Mouse (Mus musculus) heart, postnatal 10 days (tissue): ENCODE data around the gene Cenpp. TPM values are rescaled to one million over a fixed set of nuclear protein-coding genes. Genes with fewer than 3 reads are reported as not detected.

Experiments used
- DNase-seq, 2 experiments: peaks; one replicate each; pipeline ENCODE4 v3.0.0; 2021
- intact Hi-C: fragments of 180-260 bp; cut with DNase I; formaldehyde crosslinking; loops from one replicate; pipeline ENCODE4 v1.15.1; 2025
- total RNA-seq, 2 experiments: library from RNA; stranded (reverse); gene quantifications; 2 replicates each; pipeline ENCODE4 v1.2.3; 2021

The Cenpp gene
- total RNA-seq, 2 experiments from 2014 or later = 5.9 to 6.9 TPM

DNA sequence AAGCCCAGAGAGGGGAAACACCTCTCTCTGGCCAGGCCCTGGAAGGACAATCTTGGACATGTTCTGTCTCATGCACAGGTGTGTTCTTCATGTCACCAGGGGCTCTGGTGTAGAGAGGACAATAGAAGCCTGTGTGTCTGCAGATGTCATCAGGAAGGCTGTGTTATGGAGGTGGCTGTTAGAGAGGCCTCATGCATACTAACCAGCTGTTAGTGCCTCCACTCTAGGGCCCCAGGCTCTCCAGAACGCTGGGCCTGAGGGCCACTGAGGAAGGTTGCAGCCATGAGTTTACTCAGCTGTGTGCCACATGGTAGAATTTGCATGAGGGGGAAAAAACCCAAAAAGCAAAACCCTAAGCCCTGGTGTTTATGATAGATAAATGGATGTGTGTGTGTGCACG lies 185.0 kb downstream of the Cenpp start:
- intact Hi-C loops = no loop called here
- no peak for DNase-seq

DNA sequence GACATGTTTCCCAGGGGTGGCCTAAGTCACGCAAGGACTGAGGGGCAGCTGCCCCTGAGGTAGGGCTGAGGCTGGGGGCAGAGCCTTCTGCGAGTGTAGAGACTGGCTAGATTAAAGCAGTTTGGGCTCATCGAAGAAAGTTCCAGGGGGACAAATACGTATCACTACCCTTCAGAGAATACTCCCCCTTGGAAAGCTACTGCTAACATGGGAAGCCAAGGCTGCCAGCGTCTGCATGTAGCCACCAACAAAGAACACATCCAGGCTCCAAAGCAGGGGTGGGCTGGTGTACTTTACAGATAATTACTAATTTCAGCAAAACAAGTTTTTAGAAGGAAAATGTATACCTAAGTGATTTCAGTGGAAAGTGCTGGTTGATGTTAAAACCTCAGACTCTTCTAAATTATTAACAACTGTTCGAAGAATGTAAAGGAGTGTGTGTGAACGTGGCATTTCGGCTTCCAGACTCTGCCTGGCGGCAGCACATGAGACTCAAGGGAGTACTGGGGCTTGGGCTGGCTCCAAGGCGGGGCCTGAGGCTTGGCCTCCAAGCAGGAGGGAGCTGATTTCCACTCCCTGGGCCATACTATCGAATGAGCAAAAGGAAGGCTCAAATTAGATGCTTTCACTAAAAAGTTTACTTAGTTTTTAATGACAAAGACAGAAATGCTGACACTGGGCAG lies 186.1 kb downstream of the Cenpp start:
- intact Hi-C loops = no loop called here
- peak; percentile 75 to 82 for DNase-seq

DNA sequence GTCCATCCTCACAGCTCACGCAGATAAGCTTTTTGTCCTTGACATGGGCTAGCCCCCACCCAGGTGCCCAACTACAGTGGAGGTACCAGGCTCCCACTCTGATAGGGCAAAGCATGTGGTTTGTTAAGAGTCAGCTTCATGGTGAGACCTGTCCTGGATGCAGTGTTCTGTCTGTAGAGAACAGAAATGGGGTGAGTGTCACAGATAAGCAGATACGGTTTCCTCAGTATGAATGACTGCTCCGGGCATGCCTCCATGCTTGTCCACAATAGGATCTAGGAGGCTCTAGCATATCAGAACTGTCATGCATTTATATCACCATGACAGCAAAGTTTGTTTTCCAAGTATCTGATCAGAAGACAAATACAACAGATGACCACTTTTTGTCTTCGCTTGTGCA lies 186.7 kb downstream of the Cenpp start:
- DNase-seq = no peak
- intact Hi-C loops = no loop called here

DNA sequence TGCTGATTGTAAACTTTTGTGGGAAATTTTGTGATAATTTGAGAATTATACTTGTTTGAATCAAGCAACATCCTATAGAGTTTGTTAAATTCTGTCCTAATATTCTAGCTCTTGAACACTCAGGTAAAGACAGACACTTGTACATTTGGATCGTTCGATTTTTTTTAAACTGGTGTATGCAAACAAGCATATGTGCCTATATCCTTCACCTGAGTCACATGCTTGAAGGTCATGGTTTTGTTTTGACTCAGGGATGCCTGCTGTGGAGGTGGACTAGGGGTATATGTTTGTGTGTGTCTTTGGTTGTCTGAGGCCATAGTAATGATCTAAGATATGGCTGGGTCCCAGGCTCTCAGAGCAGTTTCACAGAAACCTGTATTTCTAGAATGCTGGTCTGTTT lies 189.7 kb downstream of the Cenpp start:
- no peak for DNase-seq
- intact Hi-C loops = no loop called here

DNA sequence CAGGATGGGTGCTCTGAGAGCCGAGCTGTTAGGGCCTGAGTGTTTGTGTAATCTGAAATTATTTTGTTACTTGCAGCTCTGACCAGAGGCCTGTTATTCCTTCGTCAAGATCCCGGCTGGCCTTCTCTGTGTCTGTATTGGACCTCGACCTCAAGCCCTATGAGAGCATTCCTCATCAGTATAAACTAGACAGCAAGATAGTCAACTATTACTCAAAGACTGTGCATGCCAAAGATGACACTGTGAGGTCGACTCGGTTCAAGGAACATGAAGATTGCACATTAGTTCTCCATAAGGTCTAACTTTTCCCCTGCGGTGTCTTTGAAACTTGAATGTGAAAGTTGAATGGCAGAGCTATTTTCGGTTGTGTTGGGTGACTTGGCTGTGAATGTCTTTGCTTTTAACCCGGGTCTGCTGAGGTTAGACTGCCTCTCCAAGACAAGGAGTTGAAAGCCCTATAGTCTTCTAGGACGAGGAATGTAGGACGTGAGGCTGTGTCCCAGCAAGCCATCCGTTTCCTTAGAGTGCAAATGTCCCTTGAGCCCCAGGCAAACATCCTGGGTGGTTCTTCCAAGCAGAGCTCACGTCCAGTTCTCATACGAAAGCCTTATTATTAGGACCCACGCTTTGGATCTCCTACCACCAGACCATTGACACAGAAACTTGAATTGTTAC lies 191.0 kb downstream of the Cenpp start:
- peak; percentile 47 to 52 for DNase-seq
- intact Hi-C loops = no loop called here

DNA sequence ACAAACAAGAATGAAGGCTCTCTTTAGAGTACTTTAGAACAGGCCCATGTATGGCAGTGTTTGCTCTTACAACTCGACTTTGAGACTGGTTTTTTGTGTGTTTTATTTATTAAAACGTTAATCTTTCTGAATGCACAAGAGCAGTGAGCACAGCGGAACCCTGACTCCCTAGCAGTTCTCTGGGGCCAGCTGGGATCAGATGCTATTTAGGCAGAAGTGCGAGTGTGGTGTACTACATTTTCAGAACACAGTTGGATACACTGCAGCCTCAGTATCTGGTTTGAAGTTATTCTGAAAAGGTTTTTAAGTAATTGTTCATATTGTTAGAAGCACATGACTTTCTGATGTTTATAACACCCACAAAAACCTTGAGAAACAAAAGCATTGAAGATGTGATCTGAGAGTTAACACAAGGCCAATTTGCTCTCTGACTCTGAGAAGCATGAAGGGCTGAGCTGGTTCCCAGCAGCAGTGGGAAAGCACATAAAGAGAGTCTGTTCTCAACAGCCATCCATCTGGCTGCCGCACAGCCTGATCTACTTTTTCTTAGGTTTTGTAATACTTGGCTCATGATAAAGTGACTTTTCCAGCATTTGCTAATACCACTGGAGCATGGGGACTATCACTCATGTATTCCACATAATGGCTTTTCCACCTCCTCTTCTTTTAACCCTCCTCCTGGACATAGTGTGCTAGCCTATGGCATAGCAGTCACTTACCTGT lies 191.7 kb downstream of the Cenpp start:
- intact Hi-C loops = no loop called here
- peak; percentile 42 to 50 for DNase-seq

DNA sequence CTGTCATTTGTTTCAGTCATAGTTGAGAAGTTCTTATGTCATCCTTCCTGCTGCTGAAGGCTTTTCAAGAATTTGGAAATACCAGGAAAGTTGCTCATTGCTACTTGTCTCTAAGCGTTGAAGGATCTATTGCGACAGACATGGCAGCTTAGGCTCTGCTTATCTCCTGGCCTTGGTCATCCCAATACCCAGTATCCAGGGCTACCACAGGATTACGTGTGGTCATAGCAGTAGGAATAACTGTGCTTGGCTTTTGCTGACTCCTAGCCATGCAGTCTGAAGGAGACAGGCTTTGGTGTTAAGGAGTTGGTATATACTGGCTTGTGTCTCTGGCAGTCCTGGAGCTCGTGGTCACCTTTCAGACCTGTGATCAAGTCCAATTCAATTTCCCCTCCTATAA lies 192.3 kb downstream of the Cenpp start:
- DNase-seq = peak in 1 of 2 experiments; percentile 38
- intact Hi-C loops = no loop called here

DNA sequence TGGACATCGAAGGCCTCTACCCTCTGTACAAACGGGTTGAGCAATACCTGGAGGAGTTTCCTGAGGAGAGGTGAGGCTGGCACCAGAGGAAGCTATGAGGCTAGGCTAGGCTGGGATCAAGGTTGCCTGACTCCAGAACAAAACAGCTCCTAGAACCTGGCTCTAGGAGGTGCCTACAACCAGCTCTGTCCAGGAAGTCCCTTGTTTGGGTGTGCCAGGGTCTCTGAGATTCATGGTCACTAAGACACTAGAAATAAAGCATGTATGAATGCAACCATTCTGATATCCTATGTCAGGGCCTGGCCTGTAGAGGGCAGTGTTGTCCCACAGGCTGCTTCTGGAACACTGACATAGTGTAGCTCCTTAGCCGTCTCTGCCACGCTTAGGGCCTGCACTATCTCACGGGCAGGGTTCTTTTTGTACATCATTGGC lies 203.3 kb downstream of the Cenpp start:
- DNase-seq = peak; percentile 90 to 94
- intact Hi-C loops = loop anchor here (1.0 kb wide), 1 partner anchor 196 kb away; no protein-coding TSS in a partner anchor

DNA sequence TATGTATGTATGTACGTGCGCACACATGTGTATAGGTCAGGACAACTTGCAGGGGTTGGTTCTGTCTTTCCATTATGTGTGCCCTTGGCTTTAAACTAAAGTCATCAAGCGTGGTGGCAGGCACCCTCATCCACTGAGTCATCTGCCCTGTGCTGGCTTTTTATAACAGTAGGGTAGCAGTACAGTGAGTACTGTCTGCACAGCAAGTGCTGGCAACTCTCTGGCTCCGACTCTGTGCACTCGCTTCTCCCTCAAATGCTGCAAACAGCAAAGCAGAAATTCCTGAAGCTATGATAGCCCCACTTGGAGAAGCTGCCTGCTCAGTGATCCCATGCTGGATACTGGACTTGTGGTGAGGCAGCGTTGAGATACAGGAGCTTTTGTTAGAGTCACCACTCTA lies 208.1 kb downstream of the Cenpp start:
- DNase-seq = no peak
- intact Hi-C loops = no loop called here

DNA sequence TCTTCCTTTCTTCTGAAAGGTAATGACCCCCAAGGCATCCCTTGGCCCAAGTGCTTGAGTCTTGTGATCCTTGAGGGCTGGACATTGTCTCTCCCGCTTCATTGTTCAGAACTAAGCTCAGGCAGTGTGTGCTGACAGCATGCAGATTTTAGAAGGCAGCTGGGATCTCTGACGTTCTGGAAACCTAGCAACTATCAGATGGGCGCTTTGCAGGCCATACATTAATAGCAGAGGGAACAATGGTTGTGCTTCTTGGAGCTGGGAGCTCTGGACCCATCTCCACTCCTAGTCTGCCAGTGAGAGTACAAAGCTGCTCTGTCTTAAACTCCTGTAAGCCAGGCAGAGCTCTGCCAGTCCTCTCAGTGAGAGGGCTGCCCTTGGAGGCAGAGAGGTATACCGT lies 216.4 kb downstream of the Cenpp start:
- peak in 1 of 2 experiments; percentile 15 for DNase-seq
- intact Hi-C loops = no loop called here

DNA sequence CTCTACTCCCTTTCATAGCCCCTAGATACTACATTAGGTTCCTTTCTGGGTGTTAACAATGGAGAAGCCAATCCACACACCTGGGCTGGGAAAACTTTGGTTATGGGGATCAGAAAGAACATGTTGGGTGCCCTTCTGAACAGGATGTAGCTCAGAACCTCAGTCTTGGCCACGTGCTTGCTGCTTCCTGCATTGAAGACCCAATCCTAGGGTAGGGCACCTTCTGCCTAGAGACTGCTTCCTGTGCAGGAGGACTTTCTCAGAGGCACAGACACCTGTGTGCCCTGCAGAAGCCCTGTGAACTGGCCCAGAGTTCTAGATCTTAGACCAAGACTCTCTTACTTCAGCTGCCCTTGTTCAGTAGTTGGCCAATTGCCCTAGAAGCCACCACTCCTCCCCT lies 216.8 kb downstream of the Cenpp start:
- no peak for DNase-seq
- intact Hi-C loops = no loop called here

DNA sequence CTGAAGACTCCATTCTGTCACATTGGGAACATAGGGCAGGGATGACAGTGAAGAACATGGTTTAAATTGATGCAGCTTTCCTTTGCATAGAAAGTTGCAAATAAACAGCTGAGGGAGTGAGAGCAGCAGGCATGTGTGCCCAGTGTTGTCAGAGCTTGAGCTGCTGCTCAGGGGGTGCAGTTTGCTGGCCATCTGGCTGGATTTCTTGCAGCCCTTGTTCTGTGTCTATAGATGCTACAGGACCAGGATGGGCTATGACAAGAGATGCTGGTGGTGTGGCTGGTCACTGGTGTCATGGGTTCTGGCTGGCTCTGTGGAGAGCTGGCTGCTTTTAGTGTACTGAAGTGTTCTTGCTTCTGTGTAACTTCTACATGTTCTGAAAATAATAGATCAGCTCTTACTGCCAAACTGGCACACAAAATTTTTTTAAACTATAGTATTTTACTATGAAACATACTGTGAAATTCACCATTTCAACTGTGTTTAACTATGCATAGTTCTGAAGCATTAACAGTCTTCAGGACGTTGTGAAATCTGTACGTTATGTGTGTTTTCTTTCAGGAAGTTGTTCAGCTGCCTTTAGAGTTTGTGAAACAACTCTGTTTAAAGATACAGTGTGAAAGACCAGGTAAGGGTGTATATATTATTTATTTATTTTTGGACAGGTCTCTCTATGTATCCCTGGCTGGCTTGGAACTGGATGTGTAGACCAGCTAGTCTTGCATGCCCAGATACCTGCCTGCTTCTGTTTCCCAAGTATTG lies 219.1 kb downstream of the Cenpp start:
- DNase-seq = no peak
- intact Hi-C loops = no loop called here

DNA sequence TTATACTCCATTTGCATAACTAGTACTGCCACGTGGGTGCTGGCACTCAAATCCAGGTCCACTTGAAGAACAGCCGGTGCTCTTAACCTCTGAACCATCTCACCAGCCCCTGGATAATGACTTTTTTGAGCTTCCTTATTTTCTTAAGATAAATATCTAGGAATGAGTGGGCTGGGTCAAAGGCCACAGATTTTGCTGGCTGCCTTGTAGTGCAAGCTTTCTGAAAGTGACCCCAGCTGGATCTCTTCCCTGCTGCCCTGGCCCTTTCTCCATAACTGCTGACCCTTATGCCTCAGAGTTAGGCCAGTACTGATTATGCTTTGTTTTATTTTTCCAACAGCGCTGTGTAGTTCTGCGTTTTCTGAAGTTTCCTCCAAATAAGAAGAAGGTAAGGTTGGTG lies 222.1 kb downstream of the Cenpp start:
- no peak for DNase-seq
- intact Hi-C loops = no loop called here

DNA sequence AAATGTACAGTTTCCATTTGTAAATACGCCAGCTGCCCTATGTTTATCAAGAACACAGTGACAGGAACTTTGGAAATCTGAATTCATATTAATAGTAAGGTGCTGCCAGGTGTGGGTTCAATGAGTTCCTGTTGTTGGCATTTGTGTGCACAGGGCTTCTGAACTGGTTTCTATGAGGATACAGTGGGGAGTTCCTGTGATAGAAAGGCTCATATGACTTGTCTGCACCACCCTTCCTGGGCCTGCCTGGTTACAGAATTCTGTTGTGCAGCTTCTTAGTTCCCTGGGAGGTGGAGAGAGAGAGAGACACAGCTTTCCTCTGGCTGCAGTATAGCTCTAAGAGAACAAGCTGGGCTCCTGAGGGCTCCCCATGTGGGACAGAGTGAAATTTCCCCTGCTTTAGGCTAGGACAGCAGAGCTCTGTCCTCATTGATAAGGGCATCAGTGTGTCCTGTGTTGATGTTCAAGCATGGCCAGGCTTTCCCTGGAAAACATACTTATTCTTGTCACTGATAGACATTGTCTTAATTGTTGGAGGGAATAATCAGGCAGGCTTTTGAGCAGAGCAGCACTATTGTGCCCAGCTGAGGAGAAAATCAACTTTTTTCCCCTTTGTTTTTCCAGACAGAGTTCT lies 224.4 kb downstream of the Cenpp start:
- peak in 1 of 2 experiments; percentile 18 for DNase-seq

DNA sequence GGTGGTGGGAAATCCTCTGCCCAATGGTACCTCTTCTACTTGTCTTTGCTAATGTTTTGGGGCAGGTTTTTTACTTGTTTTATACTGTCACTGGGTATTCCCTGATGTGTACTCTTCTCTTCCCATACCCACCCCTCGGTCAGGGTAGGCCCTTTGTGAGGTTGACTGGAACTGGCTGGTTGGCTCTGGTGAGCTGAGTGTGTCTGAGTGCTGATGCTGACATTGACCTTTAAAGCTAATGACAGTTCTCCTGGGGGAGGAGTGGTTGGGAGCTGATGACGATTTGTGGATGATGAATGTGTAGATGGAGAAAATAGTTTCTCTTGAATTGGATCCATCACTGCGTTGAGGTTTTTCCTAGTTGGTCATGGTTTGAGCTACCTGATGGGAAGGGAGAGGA lies 225.8 kb downstream of the Cenpp start:
- DNase-seq = no peak
- intact Hi-C loops = no loop called here

More for the DNA sequence above, 224.4 kb downstream of the Cenpp start:
- intact Hi-C loops = no loop called here

DNA sequence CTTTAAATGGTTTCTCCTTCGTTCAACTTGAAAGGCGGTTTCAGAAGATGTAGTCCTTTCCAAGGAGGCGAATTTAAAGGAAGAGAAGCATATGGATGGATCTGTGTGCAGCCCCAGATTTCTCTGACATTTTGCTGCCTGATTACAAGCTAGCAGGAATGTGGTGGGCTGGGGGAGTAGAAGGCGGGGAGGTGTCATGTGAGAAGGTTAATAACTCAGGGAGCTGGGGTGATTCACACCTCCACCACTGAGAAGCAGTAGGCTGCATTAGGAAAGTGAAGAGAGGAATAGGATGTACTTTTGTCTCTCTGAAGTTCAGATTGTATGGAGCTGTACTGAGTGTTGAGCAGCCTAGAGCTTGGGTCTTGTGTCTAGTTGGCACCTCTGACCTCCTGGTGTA lies 230.6 kb downstream of the Cenpp start:
- intact Hi-C loops = loop anchor here (2.0 kb wide), 1 partner anchor 83 kb away; no protein-coding TSS in a partner anchor
- DNase-seq = no peak

DNA sequence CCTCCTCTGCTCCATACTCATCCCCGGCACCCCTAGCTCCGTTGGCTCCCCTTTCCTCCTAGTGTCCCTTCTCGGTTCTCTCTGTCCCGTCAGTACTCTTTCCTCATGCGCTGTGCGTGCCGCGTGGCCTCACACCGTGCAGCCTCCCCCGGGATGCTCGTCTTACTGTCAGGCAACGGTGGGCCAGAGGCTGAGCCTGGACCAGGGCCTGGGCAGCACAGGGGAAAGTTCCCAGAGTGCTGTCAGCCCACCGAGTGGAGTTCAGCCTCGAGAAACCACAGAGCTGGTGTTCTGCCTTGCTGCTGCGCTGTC lies 231.0 kb downstream of the Cenpp start:
- peak in 1 of 2 experiments; percentile 57 for DNase-seq
- intact Hi-C loops = loop anchor here (2.0 kb wide), 1 partner anchor 83 kb away; no protein-coding TSS in a partner anchor

DNA sequence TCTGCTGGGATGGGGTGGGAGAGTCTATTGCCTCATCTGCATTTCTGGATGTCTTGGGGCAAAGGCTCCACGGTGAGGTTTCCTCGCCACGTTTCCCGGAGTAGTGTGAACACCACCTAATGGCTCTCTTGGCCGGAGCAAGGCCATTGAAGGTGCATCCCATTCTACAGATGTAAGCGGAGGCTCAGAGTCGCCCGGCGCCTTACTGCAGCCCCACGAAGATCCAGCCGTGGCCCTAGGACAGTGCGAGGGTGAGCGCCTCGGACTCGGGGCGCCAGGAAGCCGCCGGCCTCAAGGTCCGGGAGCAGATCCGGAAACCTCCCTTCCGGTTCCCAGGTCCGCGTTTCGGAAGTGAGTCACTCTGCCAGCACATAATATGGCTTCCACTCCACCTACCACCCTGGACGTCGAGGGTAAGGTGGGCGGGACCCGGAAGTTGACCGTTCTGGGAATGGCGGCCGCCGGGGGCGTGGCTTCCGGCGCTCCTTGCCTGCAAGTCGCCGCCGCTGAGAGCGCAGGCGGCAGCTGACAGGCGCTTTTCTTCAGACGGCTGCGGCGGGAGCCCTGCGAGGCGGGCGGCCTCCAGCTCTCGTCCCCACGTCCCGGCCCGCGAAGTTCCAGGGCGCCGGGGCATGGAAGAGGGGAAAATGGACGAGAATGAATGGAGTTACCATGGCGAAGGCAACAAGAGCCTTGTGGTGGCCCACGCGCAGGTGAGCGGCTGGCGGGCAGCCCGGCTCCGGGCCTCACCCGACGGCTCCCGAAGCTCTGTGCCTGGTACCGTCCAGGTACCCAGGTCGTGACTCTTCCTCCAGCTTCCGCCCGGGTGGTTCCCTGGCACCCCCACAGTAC lies 231.6 kb downstream of the Cenpp start, which contains the start of gene Ippk:
TSS of gene Ippk (plus strand) at position 496 of the 852 bp plus-strand sequence.
- intact Hi-C loops = loop anchor here (2.0 kb wide), 1 partner anchor 82 kb away; no protein-coding TSS in a partner anchor
- peak; percentile 99 for DNase-seq
